Mouse (Mus musculus): ENCODE measurements at regions not wholly inside any gene's neighbourhood (a gene's known extent, or its start where the extent isn't known, plus 50 kb on each side); places are given as distances from the start of the nearest gene placed in this dataset.
A peak's percentile ranks its signal among the peaks of the same experiment; 100 is the strongest.

DNA sequence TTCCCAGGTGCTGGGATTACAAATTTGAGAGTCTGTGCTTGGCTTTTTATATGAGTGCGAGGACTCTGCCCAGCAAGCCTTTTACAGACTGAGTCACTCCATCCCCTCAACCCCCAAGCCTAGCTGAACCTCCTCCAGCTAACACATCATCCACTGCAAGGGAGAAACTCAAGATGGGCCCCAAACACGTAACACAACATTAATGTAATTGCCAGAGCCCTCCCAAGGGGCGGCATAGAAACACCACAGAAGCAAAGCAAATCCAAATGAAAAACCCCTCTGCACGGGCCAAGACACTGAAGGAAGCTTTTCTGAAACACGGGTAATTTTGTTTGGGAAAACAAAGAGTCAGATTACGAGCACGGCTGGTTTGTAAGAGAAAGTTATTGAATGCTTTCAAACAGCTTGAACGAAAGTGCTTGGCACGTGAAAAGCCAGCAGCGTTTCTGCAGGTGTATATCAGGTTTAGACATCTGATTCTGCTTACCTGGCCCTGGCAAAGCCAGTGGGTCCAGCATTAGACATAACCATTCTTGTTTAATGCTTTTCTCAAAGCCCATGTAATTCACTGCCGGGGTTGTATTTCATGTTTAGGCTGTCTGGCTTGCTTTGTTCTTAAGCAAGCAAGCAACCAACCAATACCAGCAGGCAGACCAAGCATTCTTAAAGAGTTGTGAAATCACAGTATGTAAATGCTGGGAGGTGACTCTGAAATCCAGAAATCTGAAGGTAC, 132.8 kb downstream of the Ets2 start:
- ATAC-seq (ENCODE audit: insufficient number of reproducible peaks, low FRiP score, low TSS enrichment, low read depth) (peak; percentile 49), DNase-seq (ENCODE audit: low spot score) (peak; percentile 59)
- H3K4me1 ChIP-seq (ENCODE audit: control insufficient read depth, insufficient read depth, low read length): peaks cover 32% of the 10 kb centered on the region
- no peak overlapping the region for H3K4me3 ChIP-seq (ENCODE audit: low read depth, low read length)
- 22% methylated on average over 11 of the region's 11 CpGs for WGBS
- H3K36me3 ChIP-seq (ENCODE audit: control insufficient read depth, insufficient read depth, low read length): no peaks in the 10 kb centered on the region
- H3K27me3 ChIP-seq (ENCODE audit: control insufficient read depth, insufficient read depth, low read length): no peaks in the 10 kb centered on the region
- H3K9me3 ChIP-seq (ENCODE audit: control insufficient read depth, low read length): no peaks in the 10 kb centered on the region
- H3K9ac ChIP-seq (ENCODE audit: low read length): no peak overlapping the region
- H3K4me2 ChIP-seq (ENCODE audit: low read depth, severe bottlenecking): no peak overlapping the region
- H3K27ac ChIP-seq (replicated peaks; ENCODE audit: low read depth, low read length): peak overlapping the region; percentile 84

DNA sequence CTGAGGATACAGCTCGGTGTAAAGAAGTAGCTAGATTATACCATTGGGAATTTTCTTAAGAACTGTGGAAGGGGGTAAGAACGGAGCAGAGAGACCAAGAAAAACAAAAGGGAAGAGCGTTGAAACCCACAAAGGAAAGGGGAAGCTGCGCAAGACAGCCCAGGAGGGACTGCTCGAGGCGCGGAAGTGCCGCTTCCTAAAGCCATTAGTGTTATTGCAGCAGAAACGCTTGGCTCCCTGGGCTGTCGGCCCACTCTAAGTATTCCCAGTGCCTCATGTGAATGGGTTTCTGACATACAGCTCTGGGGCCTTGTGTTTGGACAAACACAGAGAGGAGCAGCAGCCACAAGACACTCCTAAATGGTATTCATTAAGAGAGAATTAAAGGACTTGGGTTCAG, 131.6 kb downstream of the Ets2 start:
- peaks cover 32% of the 10 kb centered on the region for H3K4me1 ChIP-seq (ENCODE audit: control insufficient read depth, insufficient read depth, low read length)
- WGBS: 67% methylated on average over 10 of the region's 10 CpGs
- ATAC-seq (ENCODE audit: insufficient number of reproducible peaks, low FRiP score, low TSS enrichment, low read depth) (no peak), DNase-seq (ENCODE audit: low spot score) (no peak)
- H3K27me3 ChIP-seq (ENCODE audit: control insufficient read depth, insufficient read depth, low read length): no peaks in the 10 kb centered on the region
- H3K4me2 ChIP-seq (ENCODE audit: low read depth, severe bottlenecking): no peak overlapping the region
- no peak overlapping the region for H3K4me3 ChIP-seq (ENCODE audit: low read depth, low read length)
- H3K27ac ChIP-seq (replicated peaks; ENCODE audit: low read depth, low read length): peak overlapping the region; percentile 84; the same call in 1 of the 2 replicates
- no peaks in the 10 kb centered on the region for H3K36me3 ChIP-seq (ENCODE audit: control insufficient read depth, insufficient read depth, low read length)
- H3K9ac ChIP-seq (ENCODE audit: low read length): no peak overlapping the region
- no peaks in the 10 kb centered on the region for H3K9me3 ChIP-seq (ENCODE audit: control insufficient read depth, low read length)

DNA sequence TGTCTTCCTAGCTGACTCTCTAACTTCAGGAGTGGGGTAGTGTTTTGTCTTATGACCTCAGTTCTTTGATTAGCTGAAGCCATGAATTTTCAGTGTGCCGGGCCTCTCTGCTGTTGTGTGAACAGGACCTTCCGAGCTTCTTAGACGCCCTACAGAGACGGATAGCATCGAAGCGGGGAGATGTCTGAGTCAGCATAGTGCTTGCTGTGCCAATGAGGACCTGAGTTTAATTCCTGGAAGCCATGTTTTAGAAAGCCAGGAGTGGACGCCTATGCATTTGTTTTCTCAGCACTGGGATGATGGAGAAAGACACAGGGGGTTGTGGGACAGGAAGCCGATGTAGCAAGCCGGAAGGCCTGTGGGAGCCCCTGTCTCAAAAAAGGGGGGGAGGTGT, 130.5 kb downstream of the Ets2 start:
- peak overlapping the region; percentile 23; the same call in 1 of the 2 replicates for H3K27ac ChIP-seq (replicated peaks; ENCODE audit: low read depth, low read length)
- H3K9me3 ChIP-seq (ENCODE audit: control insufficient read depth, low read length): no peaks in the 10 kb centered on the region
- no peak overlapping the region for H3K9ac ChIP-seq (ENCODE audit: low read length)
- DNase-seq (ENCODE audit: low spot score): no peak
- H3K27me3 ChIP-seq (ENCODE audit: control insufficient read depth, insufficient read depth, low read length): no peaks in the 10 kb centered on the region
- H3K4me3 ChIP-seq (ENCODE audit: low read depth, low read length): no peak overlapping the region
- peaks cover 32% of the 10 kb centered on the region for H3K4me1 ChIP-seq (ENCODE audit: control insufficient read depth, insufficient read depth, low read length)
- H3K4me2 ChIP-seq (ENCODE audit: low read depth, severe bottlenecking): no peak overlapping the region
- ATAC-seq (ENCODE audit: insufficient number of reproducible peaks, low FRiP score, low TSS enrichment, low read depth): no peak
- no peaks in the 10 kb centered on the region for H3K36me3 ChIP-seq (ENCODE audit: control insufficient read depth, insufficient read depth, low read length)
- WGBS: 84% methylated on average over 9 of the region's 9 CpGs

DNA sequence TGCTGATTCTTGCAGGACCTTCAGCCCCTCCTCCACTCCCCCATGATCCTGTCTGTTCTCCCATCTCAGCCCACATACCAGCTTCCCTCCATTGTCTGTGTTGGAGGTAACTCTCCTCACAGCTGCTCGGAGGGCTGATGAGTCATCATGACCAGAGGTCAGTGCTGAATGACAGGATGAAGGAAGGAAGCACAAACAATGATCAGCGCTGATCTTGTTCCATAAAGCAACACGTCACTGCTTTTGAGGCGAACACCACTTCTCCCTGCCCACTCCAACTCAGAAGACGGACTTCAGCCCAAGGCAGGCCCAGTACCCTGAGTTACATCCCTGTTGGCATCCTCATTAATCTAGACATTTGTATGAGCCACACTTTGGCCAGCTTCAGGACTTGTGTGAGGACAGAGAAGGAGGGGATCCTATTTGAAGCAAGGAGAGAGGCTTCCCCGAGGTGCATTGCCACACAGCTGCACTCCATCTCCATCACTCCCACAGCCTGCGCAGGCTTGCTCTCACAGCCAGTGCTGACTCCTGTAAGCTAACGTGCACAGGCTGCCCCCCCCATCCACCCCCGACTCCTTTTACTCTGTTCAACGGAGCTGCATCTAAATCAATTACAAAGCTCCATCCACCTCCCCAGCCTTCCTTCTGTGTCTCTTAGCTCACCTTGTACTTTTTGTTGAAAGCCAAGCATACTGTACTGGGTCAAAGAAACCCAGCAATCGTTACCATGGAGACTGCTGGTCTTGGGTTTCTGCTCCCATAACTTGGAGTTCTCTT, 129.9 kb downstream of the Ets2 start:
- ATAC-seq (ENCODE audit: insufficient number of reproducible peaks, low FRiP score, low TSS enrichment, low read depth) (no peak), DNase-seq (ENCODE audit: low spot score) (no peak)
- Histone ChIP-seq H3K36me3 (ENCODE audit: control insufficient read depth, insufficient read depth, low read length) (no peaks in the 10 kb centered on the region), H3K9me3 (ENCODE audit: control insufficient read depth, low read length) (no peaks in the 10 kb centered on the region), H3K4me1 (ENCODE audit: control insufficient read depth, insufficient read depth, low read length) (peaks cover 32% of the 10 kb centered on the region), H3K4me3 (ENCODE audit: low read depth, low read length) (no peak overlapping the region), H3K27me3 (ENCODE audit: control insufficient read depth, insufficient read depth, low read length) (no peaks in the 10 kb centered on the region), H3K27ac (replicated peaks; ENCODE audit: low read depth, low read length) (peak overlapping the region; percentile 23; the same call in 1 of the 2 replicates), H3K4me2 (ENCODE audit: low read depth, severe bottlenecking) (no peak overlapping the region), H3K9ac (ENCODE audit: low read length) (no peak overlapping the region)
- WGBS: 54% methylated on average over 11 of the region's 11 CpGs

DNA sequence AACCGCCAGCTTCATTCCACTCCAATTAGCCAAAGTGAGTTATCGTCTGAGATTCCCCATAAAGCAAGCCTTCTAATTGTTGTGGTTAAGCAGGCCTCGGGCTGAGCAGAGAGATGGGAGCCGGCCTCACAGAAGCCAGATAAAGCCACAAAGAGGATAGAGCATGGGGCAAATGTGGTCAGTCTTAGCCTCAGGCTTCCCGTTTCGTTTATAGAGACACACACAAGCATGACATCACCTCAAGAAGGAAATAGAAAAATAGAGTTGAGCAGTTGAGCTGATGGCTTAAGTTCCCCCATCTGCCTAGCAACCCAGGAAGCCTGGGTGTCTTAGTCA, 125.5 kb downstream of the Ets2 start:
- DNase-seq (ENCODE audit: low spot score): no peak
- no peaks in the 10 kb centered on the region for H3K36me3 ChIP-seq (ENCODE audit: control insufficient read depth, insufficient read depth, low read length)
- H3K4me2 ChIP-seq (ENCODE audit: low read depth, severe bottlenecking): no peak overlapping the region
- no peak for ATAC-seq (ENCODE audit: insufficient number of reproducible peaks, low FRiP score, low TSS enrichment, low read depth)
- H3K4me1 ChIP-seq (ENCODE audit: control insufficient read depth, insufficient read depth, low read length): peaks cover 35% of the 10 kb centered on the region
- WGBS: 68% methylated on average over 6 of the region's 6 CpGs
- H3K4me3 ChIP-seq (ENCODE audit: low read depth, low read length): no peak overlapping the region
- H3K9ac ChIP-seq (ENCODE audit: low read length): no peak overlapping the region
- H3K27me3 ChIP-seq (ENCODE audit: control insufficient read depth, insufficient read depth, low read length): no peaks in the 10 kb centered on the region
- H3K9me3 ChIP-seq (ENCODE audit: control insufficient read depth, low read length): no peaks in the 10 kb centered on the region
- H3K27ac ChIP-seq (replicated peaks; ENCODE audit: low read depth, low read length): no peak overlapping the region

DNA sequence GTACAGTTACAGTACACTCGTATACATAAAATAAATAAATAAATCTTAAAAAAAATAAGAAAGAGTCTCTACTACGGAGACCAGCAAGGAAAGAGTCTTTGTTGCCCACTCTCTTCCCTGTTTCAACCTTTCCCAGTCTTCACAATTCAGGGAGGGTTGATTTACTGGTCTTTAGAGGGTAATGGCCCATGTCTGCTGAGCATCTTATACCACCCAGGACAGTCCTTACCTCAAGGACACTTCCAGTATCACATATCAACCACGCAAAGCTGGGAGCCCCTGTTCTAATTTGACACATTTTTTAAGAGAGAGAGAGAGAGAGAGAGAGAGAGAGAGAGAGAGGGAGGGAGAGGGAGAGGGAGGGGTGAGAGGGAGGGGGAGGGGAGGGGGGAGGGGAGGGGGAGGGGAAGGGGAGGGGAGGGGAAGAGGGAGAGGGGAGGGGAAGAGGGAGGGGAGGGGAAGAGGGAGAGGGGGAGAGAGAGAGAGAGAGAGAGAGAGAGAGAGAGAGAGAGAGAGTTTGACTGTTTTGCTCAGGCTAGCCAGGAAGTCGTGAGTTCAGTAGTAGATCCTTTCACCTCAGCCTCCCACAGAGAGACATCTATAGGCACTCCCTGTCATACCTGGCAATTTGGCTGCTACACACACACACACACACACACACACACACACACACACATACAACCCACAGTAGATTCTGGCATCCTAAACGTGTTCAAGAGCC, 125.0 kb downstream of the Ets2 start:
- Histone ChIP-seq H3K27me3 (ENCODE audit: control insufficient read depth, insufficient read depth, low read length) (no peaks in the 10 kb centered on the region), H3K4me1 (ENCODE audit: control insufficient read depth, insufficient read depth, low read length) (peaks cover 33% of the 10 kb centered on the region), H3K36me3 (ENCODE audit: control insufficient read depth, insufficient read depth, low read length) (no peaks in the 10 kb centered on the region), H3K4me2 (ENCODE audit: low read depth, severe bottlenecking) (no peak overlapping the region), H3K27ac (replicated peaks; ENCODE audit: low read depth, low read length) (no peak overlapping the region), H3K9me3 (ENCODE audit: control insufficient read depth, low read length) (no peaks in the 10 kb centered on the region), H3K4me3 (ENCODE audit: low read depth, low read length) (no peak overlapping the region), H3K9ac (ENCODE audit: low read length) (no peak overlapping the region)
- 78% methylated on average over 5 of the region's 5 CpGs for WGBS
- DNase-seq (ENCODE audit: low spot score) (no peak), ATAC-seq (ENCODE audit: insufficient number of reproducible peaks, low FRiP score, low TSS enrichment, low read depth) (no peak)

DNA sequence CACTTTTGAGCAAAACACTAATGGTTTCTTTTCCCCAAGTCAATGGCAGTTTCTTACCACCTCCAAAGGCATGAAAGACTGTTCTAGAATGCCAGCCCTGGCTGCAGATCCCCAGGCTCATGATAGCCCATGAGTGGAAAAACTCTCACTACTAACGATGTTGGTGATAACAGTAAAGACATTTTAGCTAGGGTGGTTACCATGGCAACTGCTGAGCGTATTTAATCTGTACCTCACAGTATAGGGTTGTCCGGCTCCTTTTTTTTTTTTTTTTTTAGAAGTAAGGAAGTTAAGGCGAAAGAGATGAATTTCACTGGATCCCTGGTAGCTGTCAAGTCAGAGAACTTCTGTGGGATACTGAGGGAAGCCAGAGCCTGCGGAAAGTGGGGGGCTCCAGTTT, 123.8 kb downstream of the Ets2 start:
- peak overlapping the region; percentile 75 for H3K27ac ChIP-seq (replicated peaks; ENCODE audit: low read depth, low read length)

DNA sequence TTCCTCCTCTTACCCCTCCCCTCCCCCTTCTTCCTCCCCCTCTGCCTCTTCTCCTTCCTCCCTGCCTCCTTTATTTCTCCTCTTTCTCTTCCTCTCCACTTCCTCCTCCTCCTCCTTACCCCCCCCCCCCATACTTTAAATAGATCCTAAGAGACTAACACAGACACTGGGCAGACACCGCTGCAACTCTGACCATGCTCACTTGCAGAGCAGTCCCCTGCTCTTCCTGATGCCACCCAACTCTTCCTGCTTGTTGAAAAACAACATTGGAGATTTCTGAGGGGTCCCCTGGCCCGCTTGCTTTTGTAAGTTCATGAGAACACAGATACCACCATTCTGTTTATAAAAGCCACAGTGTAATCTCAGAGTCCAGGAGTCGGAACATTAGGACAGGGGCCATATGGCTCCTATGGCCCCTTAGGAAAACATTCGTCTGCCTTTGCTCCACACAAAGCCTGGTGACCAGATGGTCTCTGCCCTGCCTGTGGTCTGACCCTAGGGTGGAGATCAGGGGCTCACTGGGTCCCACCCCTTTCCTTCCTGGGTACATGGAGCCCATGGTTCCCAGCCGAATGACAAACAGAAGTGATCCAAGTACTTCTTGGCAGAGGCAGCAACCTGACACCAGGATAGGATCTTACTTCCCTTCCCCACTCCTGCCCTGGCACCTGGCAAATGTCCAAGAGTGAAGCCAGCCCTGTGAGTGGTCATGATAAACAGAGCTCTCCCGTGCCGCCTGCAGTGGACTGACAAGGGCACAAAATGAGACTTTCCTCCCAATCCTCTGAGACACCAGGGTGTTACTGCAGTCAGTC, 123.1 kb downstream of the Ets2 start:
- no peaks in the 10 kb centered on the region for H3K36me3 ChIP-seq (ENCODE audit: control insufficient read depth, insufficient read depth, low read length)
- no peaks in the 10 kb centered on the region for H3K9me3 ChIP-seq (ENCODE audit: control insufficient read depth, low read length)
- H3K4me2 ChIP-seq (ENCODE audit: low read depth, severe bottlenecking): no peak overlapping the region
- H3K27me3 ChIP-seq (ENCODE audit: control insufficient read depth, insufficient read depth, low read length): no peaks in the 10 kb centered on the region
- WGBS: 8% methylated on average over 7 of the region's 7 CpGs
- 0 out of 2 replicates have a peak overlapping the region, but pooled peaks have one; percentile 22 for H3K9ac ChIP-seq (ENCODE audit: low read length)
- DNase-seq (ENCODE audit: low spot score) (peak; percentile 69), ATAC-seq (ENCODE audit: insufficient number of reproducible peaks, low FRiP score, low TSS enrichment, low read depth) (peak; percentile 24; the same call in 1 of the 2 replicates)
- H3K27ac ChIP-seq (replicated peaks; ENCODE audit: low read depth, low read length): peak overlapping the region; percentile 75
- no peak overlapping the region; the same call in 1 of the 2 replicates for H3K4me3 ChIP-seq (ENCODE audit: low read depth, low read length)
- H3K4me1 ChIP-seq (ENCODE audit: control insufficient read depth, insufficient read depth, low read length): peaks cover 30% of the 10 kb centered on the region

More for the DNA sequence above, 123.8 kb downstream of the Ets2 start:
- Histone ChIP-seq H3K36me3 (ENCODE audit: control insufficient read depth, insufficient read depth, low read length) (no peaks in the 10 kb centered on the region), H3K9me3 (ENCODE audit: control insufficient read depth, low read length) (no peaks in the 10 kb centered on the region), H3K4me1 (ENCODE audit: control insufficient read depth, insufficient read depth, low read length) (peaks cover 30% of the 10 kb centered on the region), H3K9ac (ENCODE audit: low read length) (no peak overlapping the region), H3K4me3 (ENCODE audit: low read depth, low read length) (no peak overlapping the region), H3K27me3 (ENCODE audit: control insufficient read depth, insufficient read depth, low read length) (no peaks in the 10 kb centered on the region), H3K4me2 (ENCODE audit: low read depth, severe bottlenecking) (no peak overlapping the region)
- DNase-seq (ENCODE audit: low spot score): no peak
- ATAC-seq (ENCODE audit: insufficient number of reproducible peaks, low FRiP score, low TSS enrichment, low read depth): no peak
- 41% methylated on average over 5 of the region's 5 CpGs for WGBS

All from limb, embryonic 11.5 days (tissue).